Mouse (Mus musculus): Measurements from ENCODE around the gene Prdm11. TPM values are rescaled to one million over a fixed set of nuclear protein-coding genes. Genes with fewer than 3 reads are reported as not detected.

Gene Prdm11
- polyA plus RNA-seq, 1 experiment from 2014 or later, result 2.1 TPM

GRCm38 (mm10) chr2:92945824-92946598 lies 100.0 kb downstream of the Prdm11 start:
- H3K9ac ChIP-seq, result no peak overlapping the region
- peaks cover 15% of the 10 kb centered on the region for H3K4me1 ChIP-seq
- H3K27me3 ChIP-seq, result no peaks in the 10 kb centered on the region
- WGBS, result 88% methylated on average over 11 of the region's 11 CpGs
- H3K27ac ChIP-seq, result no peak overlapping the region
- H3K4me2 ChIP-seq, result no peak overlapping the region
- H3K4me3 ChIP-seq (replicated peaks), result no peak overlapping the region
- H3K36me3 ChIP-seq (replicated peaks), result no peaks in the 10 kb centered on the region
- H3K9me3 ChIP-seq, result no peaks in the 10 kb centered on the region
- ATAC-seq (ENCODE audit: low FRiP score), result no peak

GRCm38 (mm10) chr2:92945125-92945746 lies 100.7 kb downstream of the Prdm11 start:
- Histone ChIP-seq H3K4me1 (peaks cover 15% of the 10 kb centered on the region), H3K27me3 (no peaks in the 10 kb centered on the region), H3K9ac (no peak overlapping the region), H3K27ac (no peak overlapping the region), H3K9me3 (no peaks in the 10 kb centered on the region), H3K4me3 (replicated peaks) (no peak overlapping the region), H3K4me2 (no peak overlapping the region), H3K36me3 (replicated peaks) (no peaks in the 10 kb centered on the region)
- no peak for ATAC-seq (ENCODE audit: low FRiP score)
- 92% methylated on average over 11 of the region's 11 CpGs for WGBS

GRCm38 (mm10) chr2:92944356-92944755 lies 101.6 kb downstream of the Prdm11 start:
- Histone ChIP-seq H3K27me3 (no peaks in the 10 kb centered on the region), H3K4me2 (no peak overlapping the region), H3K36me3 (replicated peaks) (no peaks in the 10 kb centered on the region), H3K9ac (no peak overlapping the region), H3K27ac (no peak overlapping the region), H3K4me1 (peaks cover 15% of the 10 kb centered on the region), H3K4me3 (replicated peaks) (no peak overlapping the region), H3K9me3 (no peaks in the 10 kb centered on the region)
- WGBS, result 84% methylated on average over 3 of the region's 3 CpGs
- ATAC-seq (ENCODE audit: low FRiP score), result no peak

GRCm38 (mm10) chr2:92943406-92943805 lies 102.6 kb downstream of the Prdm11 start:
- H3K4me3 ChIP-seq (replicated peaks), result no peak overlapping the region
- H3K27ac ChIP-seq, result no peak overlapping the region
- ATAC-seq (ENCODE audit: low FRiP score), result no peak
- H3K9ac ChIP-seq, result no peak overlapping the region
- H3K4me1 ChIP-seq, result peaks cover 11% of the 10 kb centered on the region
- 88% methylated on average over 3 of the region's 3 CpGs for WGBS
- H3K36me3 ChIP-seq (replicated peaks), result no peaks in the 10 kb centered on the region
- H3K4me2 ChIP-seq, result no peak overlapping the region
- H3K9me3 ChIP-seq, result no peaks in the 10 kb centered on the region
- H3K27me3 ChIP-seq, result no peaks in the 10 kb centered on the region

GRCm38 (mm10) chr2:92941463-92941862 lies 104.5 kb downstream of the Prdm11 start:
- ATAC-seq (ENCODE audit: low FRiP score), result no peak
- no peaks in the 10 kb centered on the region for H3K4me1 ChIP-seq
- no peaks in the 10 kb centered on the region for H3K9me3 ChIP-seq
- H3K27me3 ChIP-seq, result no peaks in the 10 kb centered on the region
- WGBS, result 83% methylated on average over 3 of the region's 3 CpGs
- no peaks in the 10 kb centered on the region for H3K36me3 ChIP-seq (replicated peaks)
- no peak overlapping the region for H3K4me2 ChIP-seq
- no peak overlapping the region for H3K9ac ChIP-seq
- no peak overlapping the region for H3K27ac ChIP-seq
- no peak overlapping the region for H3K4me3 ChIP-seq (replicated peaks)

GRCm38 (mm10) chr2:92940963-92941362 lies 105.0 kb downstream of the Prdm11 start:
- H3K9ac ChIP-seq, result no peak overlapping the region
- no peaks in the 10 kb centered on the region for H3K27me3 ChIP-seq
- ATAC-seq (ENCODE audit: low FRiP score), result no peak
- H3K4me1 ChIP-seq, result no peaks in the 10 kb centered on the region
- 87% methylated on average over 9 of the region's 9 CpGs for WGBS
- H3K4me3 ChIP-seq (replicated peaks), result no peak overlapping the region
- H3K4me2 ChIP-seq, result no peak overlapping the region
- H3K36me3 ChIP-seq (replicated peaks), result no peaks in the 10 kb centered on the region
- H3K9me3 ChIP-seq, result no peaks in the 10 kb centered on the region
- no peak overlapping the region for H3K27ac ChIP-seq

- no peaks in the 10 kb centered on the region for H3K9me3 ChIP-seq
- no peak overlapping the region for H3K4me2 ChIP-seq
Observed at GRCm38 (mm10) chr2:92938827-92939226, 107.1 kb downstream of the Prdm11 start.

GRCm38 (mm10) chr2:92938063-92938462 lies 107.9 kb downstream of the Prdm11 start:
- Histone ChIP-seq H3K36me3 (replicated peaks) (no peaks in the 10 kb centered on the region), H3K4me3 (replicated peaks) (no peak overlapping the region), H3K4me2 (no peak overlapping the region), H3K9me3 (no peaks in the 10 kb centered on the region), H3K27me3 (no peaks in the 10 kb centered on the region), H3K27ac (no peak overlapping the region), H3K9ac (no peak overlapping the region), H3K4me1 (peaks cover 15% of the 10 kb centered on the region)
- WGBS, result 97% methylated on average over 5 of the region's 5 CpGs
- ATAC-seq (ENCODE audit: low FRiP score), result no peak

More at GRCm38 (mm10) chr2:92938827-92939226, 107.1 kb downstream of the Prdm11 start:
- H3K9ac ChIP-seq, result no peak overlapping the region
- 94% methylated on average over 7 of the region's 7 CpGs for WGBS
- no peak overlapping the region for H3K27ac ChIP-seq
- H3K4me1 ChIP-seq, result peaks cover 15% of the 10 kb centered on the region
- no peaks in the 10 kb centered on the region for H3K36me3 ChIP-seq (replicated peaks)
- no peaks in the 10 kb centered on the region for H3K27me3 ChIP-seq
- no peak for ATAC-seq (ENCODE audit: low FRiP score)
- H3K4me3 ChIP-seq (replicated peaks), result no peak overlapping the region

- Histone ChIP-seq H3K36me3 (replicated peaks) (no peaks in the 10 kb centered on the region), H3K27ac (0 out of 2 replicates have a peak overlapping the region, but pooled peaks have one; percentile 8)
Observed at GRCm38 (mm10) chr2:92935483-92935882, 110.5 kb downstream of the Prdm11 start.

GRCm38 (mm10) chr2:92934312-92934982 lies 111.5 kb downstream of the Prdm11 start:
- H3K9me3 ChIP-seq, result no peaks in the 10 kb centered on the region
- 17% methylated on average over 10 of the region's 10 CpGs for WGBS
- no peak overlapping the region for H3K9ac ChIP-seq
- H3K27ac ChIP-seq, result peak overlapping the region; percentile 63
- ATAC-seq (ENCODE audit: low FRiP score), result no peak
- H3K4me3 ChIP-seq (replicated peaks), result no peak overlapping the region
- H3K27me3 ChIP-seq, result no peaks in the 10 kb centered on the region
- H3K4me1 ChIP-seq, result peaks cover 15% of the 10 kb centered on the region
- no peak overlapping the region for H3K4me2 ChIP-seq
- no peaks in the 10 kb centered on the region for H3K36me3 ChIP-seq (replicated peaks)

More at GRCm38 (mm10) chr2:92935483-92935882, 110.5 kb downstream of the Prdm11 start:
- H3K4me2 ChIP-seq, result no peak overlapping the region
- no peak overlapping the region for H3K4me3 ChIP-seq (replicated peaks)
- WGBS, result 64% methylated on average over 3 of the region's 3 CpGs
- H3K4me1 ChIP-seq, result peaks cover 15% of the 10 kb centered on the region
- no peaks in the 10 kb centered on the region for H3K27me3 ChIP-seq
- ATAC-seq (ENCODE audit: low FRiP score), result no peak
- no peaks in the 10 kb centered on the region for H3K9me3 ChIP-seq
- H3K9ac ChIP-seq, result no peak overlapping the region

- H3K27me3 ChIP-seq, result no peaks in the 10 kb centered on the region
- H3K4me3 ChIP-seq (replicated peaks), result no peak overlapping the region
- no peaks in the 10 kb centered on the region for H3K9me3 ChIP-seq
- H3K27ac ChIP-seq, result no peak overlapping the region
- H3K36me3 ChIP-seq (replicated peaks), result no peaks in the 10 kb centered on the region
- peaks cover 15% of the 10 kb centered on the region for H3K4me1 ChIP-seq
- H3K4me2 ChIP-seq, result no peak overlapping the region
- no peak overlapping the region for H3K9ac ChIP-seq
- no peak for ATAC-seq (ENCODE audit: low FRiP score)
- 87% methylated on average over 6 of the region's 6 CpGs for WGBS
Observed at GRCm38 (mm10) chr2:92933379-92933778, 112.6 kb downstream of the Prdm11 start.

- H3K27me3 ChIP-seq, result no peaks in the 10 kb centered on the region
- WGBS, result 84% methylated on average over 7 of the region's 7 CpGs
- peaks cover 21% of the 10 kb centered on the region for H3K4me1 ChIP-seq
- H3K4me2 ChIP-seq, result no peak overlapping the region
- H3K36me3 ChIP-seq (replicated peaks), result no peaks in the 10 kb centered on the region
- no peak for ATAC-seq (ENCODE audit: low FRiP score)
- H3K9me3 ChIP-seq, result no peaks in the 10 kb centered on the region
- H3K9ac ChIP-seq, result no peak overlapping the region
- H3K4me3 ChIP-seq (replicated peaks), result no peak overlapping the region
- no peak overlapping the region for H3K27ac ChIP-seq
Observed at GRCm38 (mm10) chr2:92931061-92931460, 114.9 kb downstream of the Prdm11 start.
